Mouse (Mus musculus) midbrain, postnatal 0 days (tissue): ENCODE measurements around the gene Mlh1. TPM values are rescaled to one million over a fixed set of nuclear protein-coding genes. Genes with fewer than 3 reads are reported as not detected.

Experiments used
- ATAC-seq: fragments of 200-750 bp; cut with Nextera tagmentation; 2 replicates; pipeline ENCODE4 v1.8.0; 2017; ENCODE audit warnings: moderate number of reproducible peaks, mild to moderate bottlenecking, moderate TSS enrichment, moderate library complexity; ENCODE audit not compliant: low FRiP score
- DNase-seq: peaks from one replicate; pipeline ENCODE4 v3.0.0-alpha.2; 2015; ENCODE audit warnings: low spot score
- H3K27ac ChIP-seq: fragments of 300-500 bp; sonication (generic); 2 replicates; pipeline ENCODE4 v1.5.1; 2014; ENCODE audit warnings: low read depth, mild to moderate bottlenecking, low read length, mixed read lengths
- H3K27me3 ChIP-seq: fragments of 300-500 bp; sonication (generic); 2 replicates; pipeline ENCODE4 v1.6.1; 2014; ENCODE audit warnings: low read length, control low read depth, mixed read lengths; ENCODE audit not compliant: insufficient read depth
- H3K36me3 ChIP-seq: fragments of 300-500 bp; sonication (generic); 2 replicates; pipeline ENCODE4 v1.6.1; 2014; ENCODE audit warnings: low read length, control low read depth, mixed read lengths; ENCODE audit not compliant: insufficient read depth
- H3K4me1 ChIP-seq: fragments of 300-500 bp; sonication (generic); 2 replicates; pipeline ENCODE4 v1.6.1; 2014; ENCODE audit warnings: mild to moderate bottlenecking, control low read depth, antibody characterized with exemption, low read length, mixed read lengths; ENCODE audit not compliant: insufficient read depth
- H3K4me2 ChIP-seq: fragments of 300-500 bp; sonication (generic); 2 replicates; pipeline ENCODE4 v1.6.1; 2014; ENCODE audit warnings: low read depth, mild to moderate bottlenecking, low read length, mixed read lengths; ENCODE audit not compliant: poor library complexity, severe bottlenecking
- H3K4me3 ChIP-seq: fragments of 300-500 bp; sonication (generic); 2 replicates; pipeline ENCODE4 v1.5.1; 2014; ENCODE audit warnings: low read depth, mild to moderate bottlenecking, low read length, moderate library complexity
- H3K9ac ChIP-seq: fragments of 300-500 bp; sonication (generic); replicated peaks from 2 replicates; pipeline ENCODE4 v1.6.1; 2014; ENCODE audit warnings: mild to moderate bottlenecking, low read length, moderate library complexity, mixed read lengths; ENCODE audit not compliant: poor library complexity, severe bottlenecking
- H3K9me3 ChIP-seq: fragments of 300-500 bp; sonication (generic); 2 replicates; pipeline ENCODE4 v1.6.1; 2016; ENCODE audit warnings: low read length, control low read depth
- CTCF ChIP-seq: IDR thresholded peaks from 2 replicates; pipeline ENCODE4 v1.5.1; 2016; ENCODE audit warnings: antibody characterized with exemption, mild to moderate bottlenecking
- WGBS: fragments of 180-500 bp; shearing (Covaris S2); extraction: QIAGEN DNeasy Blood & Tissue Kit; methylation state at CpG from one replicate; pipeline ENCODE4 v1.1.7; 2014; 5-methylcytosine and 5-hydroxymethylcytosine counted together
- polyA plus RNA-seq: library from polyadenylated mRNA; unstranded; fragments of >200 nt; fragmentation: Nextera tagmentation; extraction: Ambion mirVana; gene quantifications from 2 replicates; pipeline ENCODE4 v1.2.1, GENCODE M21; 2015
- total RNA-seq: library from RNA; depleted of rRNA; stranded (reverse); fragments of >200 nt; gene quantifications from 2 replicates; pipeline ENCODE4 v1.2.3, GENCODE M21; 2014

Gene Mlh1
- total and polyA plus RNA-seq, 2 experiments from 2014 or later: 12.6 to 20.4 TPM

GRCm38 (mm10) chr9:111198332-111198731 lies 73.3 kb downstream of the Mlh1 start:
- H3K4me3 ChIP-seq: no peak overlapping the region
- no peak overlapping the region for H3K27ac ChIP-seq
- H3K9ac ChIP-seq: no peak overlapping the region
- no peak overlapping the region for H3K4me2 ChIP-seq
- 87% methylated on average over 1 of the region's 1 CpGs for WGBS
- no peak for ATAC-seq
- H3K9me3 ChIP-seq: no peaks in the 10 kb centered on the region
- peaks cover 4% of the 10 kb centered on the region; the same call in 1 of the 2 replicates for H3K36me3 ChIP-seq
- no peaks in the 10 kb centered on the region for H3K4me1 ChIP-seq
- no peak for DNase-seq
- H3K27me3 ChIP-seq: no peaks in the 10 kb centered on the region
- TF ChIP-seq CTCF: no peak

- ATAC-seq: no peak
- no peak overlapping the region for H3K9ac ChIP-seq
- WGBS: 89% methylated on average over 4 of the region's 4 CpGs
Measured at GRCm38 (mm10) chr9:111197712-111198111, 73.9 kb downstream of the Mlh1 start.

GRCm38 (mm10) chr9:111197116-111197515 lies 74.5 kb downstream of the Mlh1 start:
- H3K4me3 ChIP-seq: no peak overlapping the region
- H3K36me3 ChIP-seq: peaks cover 7% of the 10 kb centered on the region; the same call in 1 of the 2 replicates
- no peak overlapping the region for H3K27ac ChIP-seq
- no peaks in the 10 kb centered on the region for H3K4me1 ChIP-seq
- no peaks in the 10 kb centered on the region for H3K27me3 ChIP-seq
- WGBS: 93% methylated on average over 3 of the region's 3 CpGs
- H3K9ac ChIP-seq: no peak overlapping the region
- DNase-seq (no peak), ATAC-seq (no peak)
- no peaks in the 10 kb centered on the region for H3K9me3 ChIP-seq
- no peak overlapping the region for H3K4me2 ChIP-seq
- TF ChIP-seq CTCF: no peak

More at GRCm38 (mm10) chr9:111197712-111198111, 73.9 kb downstream of the Mlh1 start:
- Histone ChIP-seq H3K4me2 (no peak overlapping the region), H3K4me3 (no peak overlapping the region), H3K27me3 (no peaks in the 10 kb centered on the region), H3K27ac (no peak overlapping the region), H3K9me3 (no peaks in the 10 kb centered on the region), H3K4me1 (no peaks in the 10 kb centered on the region), H3K36me3 (peaks cover 7% of the 10 kb centered on the region; the same call in 1 of the 2 replicates)
- no peak for TF ChIP-seq CTCF
- no peak for DNase-seq

GRCm38 (mm10) chr9:111193211-111193610 lies 78.4 kb downstream of the Mlh1 start:
- no peak for DNase-seq
- H3K4me2 ChIP-seq: no peak overlapping the region
- H3K9ac ChIP-seq: no peak overlapping the region
- 96% methylated on average over 2 of the region's 2 CpGs for WGBS
- no peaks in the 10 kb centered on the region for H3K4me1 ChIP-seq
- H3K9me3 ChIP-seq: no peaks in the 10 kb centered on the region
- peaks cover 19% of the 10 kb centered on the region for H3K36me3 ChIP-seq
- no peak for TF ChIP-seq CTCF
- H3K4me3 ChIP-seq: no peak overlapping the region
- no peak for ATAC-seq
- no peak overlapping the region for H3K27ac ChIP-seq
- H3K27me3 ChIP-seq: no peaks in the 10 kb centered on the region

- no peaks in the 10 kb centered on the region for H3K9me3 ChIP-seq
- peaks cover 19% of the 10 kb centered on the region for H3K36me3 ChIP-seq
- ATAC-seq (no peak), DNase-seq (no peak)
- no peak for TF ChIP-seq CTCF
- no peak overlapping the region for H3K4me2 ChIP-seq
- no peaks in the 10 kb centered on the region; the same call in 1 of the 2 replicates for H3K4me1 ChIP-seq
- H3K27me3 ChIP-seq: no peaks in the 10 kb centered on the region
- no peak overlapping the region for H3K9ac ChIP-seq
- WGBS: 89% methylated on average over 7 of the region's 7 CpGs
- no peak overlapping the region for H3K4me3 ChIP-seq
- no peak overlapping the region for H3K27ac ChIP-seq
Measured at GRCm38 (mm10) chr9:111188731-111189130, 82.9 kb downstream of the Mlh1 start.

GRCm38 (mm10) chr9:111186861-111187260 lies 84.7 kb downstream of the Mlh1 start:
- ATAC-seq (no peak), DNase-seq (no peak)
- H3K4me3 ChIP-seq: no peak overlapping the region
- peaks cover 16% of the 10 kb centered on the region for H3K36me3 ChIP-seq
- no peak overlapping the region for H3K27ac ChIP-seq
- H3K9ac ChIP-seq: no peak overlapping the region
- 70% methylated on average over 6 of the region's 6 CpGs for WGBS
- H3K4me1 ChIP-seq: no peaks in the 10 kb centered on the region; the same call in 1 of the 2 replicates
- H3K9me3 ChIP-seq: no peaks in the 10 kb centered on the region
- no peaks in the 10 kb centered on the region for H3K27me3 ChIP-seq
- TF ChIP-seq CTCF: no peak
- H3K4me2 ChIP-seq: no peak overlapping the region
